Mouse (Mus musculus) midbrain, embryonic 12.5 days (tissue): ENCODE data around the gene Ndst2. TPM values are rescaled to one million over a fixed set of nuclear protein-coding genes. Genes with fewer than 3 reads are reported as not detected.

Experiments used
- ATAC-seq: fragments of 200-750 bp; cut with Nextera tagmentation; 2 replicates; pipeline ENCODE4 v1.8.0; 2017; ENCODE audit warnings: low read depth, moderate TSS enrichment, moderate library complexity; ENCODE audit not compliant: low FRiP score
- H3K27ac ChIP-seq: fragments of 300-500 bp; sonication (generic); replicated peaks from 2 replicates; pipeline ENCODE4 v1.5.1; 2016; ENCODE audit warnings: mild to moderate bottlenecking
- H3K27me3 ChIP-seq: fragments of 300-500 bp; sonication (generic); 2 replicates; pipeline ENCODE4 v1.6.1; 2016; ENCODE audit warnings: mild to moderate bottlenecking
- H3K36me3 ChIP-seq: fragments of 300-500 bp; sonication (generic); 2 replicates; pipeline ENCODE4 v1.6.1; 2016
- H3K4me1 ChIP-seq: fragments of 300-500 bp; sonication (generic); 2 replicates; pipeline ENCODE4 v1.6.1; 2016
- H3K4me2 ChIP-seq: fragments of 300-500 bp; sonication (generic); replicated peaks from 2 replicates; pipeline ENCODE4 v1.6.1; 2016; ENCODE audit warnings: mild to moderate bottlenecking, moderate library complexity
- H3K4me3 ChIP-seq: fragments of 300-500 bp; sonication (generic); 2 replicates; pipeline ENCODE4 v1.5.1; 2016; ENCODE audit warnings: mild to moderate bottlenecking
- H3K9ac ChIP-seq: fragments of 300-500 bp; sonication (generic); replicated peaks from 2 replicates; pipeline ENCODE4 v1.6.1; 2016; ENCODE audit warnings: mild to moderate bottlenecking, moderate library complexity
- H3K9me3 ChIP-seq: fragments of 300-500 bp; sonication (generic); 2 replicates; pipeline ENCODE4 v1.6.1; 2016; ENCODE audit warnings: mild to moderate bottlenecking
- WGBS: fragments of 180-500 bp; shearing (Covaris S2); methylation state at CpG from one replicate; pipeline ENCODE4 v1.1.7; 2016; 5-methylcytosine and 5-hydroxymethylcytosine counted together
- polyA plus RNA-seq: library from polyadenylated mRNA; unstranded; fragments of >200 nt; fragmentation: Nextera tagmentation; extraction: Ambion mirVana; gene quantifications from 2 replicates; pipeline ENCODE4 v1.2.1, GENCODE M21; 2016

Ndst2 gene
- polyA plus RNA-seq, 1 experiment from 2014 or later, result 25.0 TPM

- under 1% methylated on average over 111 of the region's 111 CpGs for WGBS
- Histone ChIP-seq H3K4me3 (peak within 1 kb of the TSS; percentile 90), H3K27me3 (no peaks in the 10 kb centered on the region), H3K36me3 (peaks cover 43% of the 10 kb centered on the region), H3K4me1 (peaks cover 45% of the 10 kb centered on the region), H3K4me2 (peak within 1 kb of the TSS; percentile 87), H3K9ac (peak within 1 kb of the TSS; percentile 91), H3K27ac (peak within 1 kb of the TSS; percentile 97), H3K9me3 (no peaks in the 10 kb centered on the region)
- ATAC-seq, result peak; percentile 94
Observed at GRCm38 (mm10) chr14:20694884-20695760, 39.2 kb downstream of the Ndst2 start, which contains the start of gene Fut11. TSS of gene Fut11 (plus strand) at chr14:20694968.

DNA sequence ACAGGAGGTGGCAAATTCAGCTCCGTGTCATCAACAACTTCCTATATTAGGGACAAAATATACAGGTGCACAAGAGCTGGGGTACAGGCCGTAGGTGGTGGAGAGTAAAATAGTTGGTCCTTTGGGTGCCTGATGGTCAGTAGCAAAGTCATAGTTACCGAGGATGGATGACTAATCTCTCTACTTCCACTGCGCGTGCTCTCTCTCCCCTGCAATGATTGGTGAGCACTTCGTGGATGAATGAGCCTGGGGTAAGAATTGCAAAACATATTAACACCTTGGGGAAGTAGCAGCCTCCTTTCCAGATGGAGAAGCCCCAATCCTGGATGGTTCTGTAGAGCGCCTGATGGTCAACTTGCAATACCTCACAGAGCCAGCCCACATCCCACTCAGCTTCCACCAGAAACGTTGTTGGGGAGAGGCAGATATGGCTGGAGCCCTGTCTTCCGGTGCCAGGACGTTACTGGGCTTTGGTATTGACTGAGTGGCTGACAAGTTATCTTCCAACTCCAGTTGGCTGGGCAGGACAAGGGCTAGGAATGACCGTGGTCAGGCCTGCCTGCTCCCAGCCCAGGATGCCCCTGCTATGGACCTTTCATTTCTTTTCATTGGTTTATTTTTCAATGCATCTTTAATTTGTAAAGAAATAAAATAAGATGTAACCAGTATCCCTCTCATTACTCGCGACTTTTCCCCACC, 40.0 kb downstream of the Ndst2 start:
- Histone ChIP-seq H3K9me3 (no peaks in the 10 kb centered on the region), H3K36me3 (peaks cover 50% of the 10 kb centered on the region), H3K4me1 (peaks cover 40% of the 10 kb centered on the region), H3K27ac (peak overlapping the region; percentile 97), H3K4me3 (peak overlapping the region; percentile 90), H3K27me3 (no peaks in the 10 kb centered on the region), H3K9ac (peak overlapping the region; percentile 91), H3K4me2 (peak overlapping the region; percentile 87)
- ATAC-seq, result peak; percentile 61
- 52% methylated on average over 13 of the region's 13 CpGs for WGBS

DNA sequence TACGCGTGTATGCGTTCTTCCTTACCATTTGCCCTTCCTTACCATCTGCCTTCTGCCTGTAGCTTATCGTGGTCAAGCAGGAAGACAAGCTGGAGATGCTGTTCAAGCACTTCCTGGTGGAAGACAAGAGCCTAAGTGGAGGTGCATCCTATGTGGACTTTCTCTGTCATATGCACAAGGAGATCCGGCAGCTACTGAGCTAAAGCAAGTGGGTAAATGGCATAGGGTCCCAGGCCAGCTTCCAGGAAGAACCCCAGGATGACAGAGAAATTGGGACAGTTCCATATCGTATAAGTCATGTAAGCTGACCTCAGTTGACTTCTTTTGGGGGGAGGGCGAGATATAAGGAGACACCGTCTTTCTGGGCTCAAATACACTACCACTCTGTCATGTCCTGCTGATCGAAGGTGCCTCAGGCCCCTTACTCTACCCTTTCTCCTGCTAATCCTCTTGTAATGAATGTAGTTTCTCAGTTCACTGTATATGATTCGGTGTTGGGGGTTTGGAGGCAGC, 40.7 kb downstream of the Ndst2 start:
- no peak overlapping the region for H3K4me2 ChIP-seq
- peaks cover 57% of the 10 kb centered on the region for H3K36me3 ChIP-seq
- ATAC-seq, result no peak

DNA sequence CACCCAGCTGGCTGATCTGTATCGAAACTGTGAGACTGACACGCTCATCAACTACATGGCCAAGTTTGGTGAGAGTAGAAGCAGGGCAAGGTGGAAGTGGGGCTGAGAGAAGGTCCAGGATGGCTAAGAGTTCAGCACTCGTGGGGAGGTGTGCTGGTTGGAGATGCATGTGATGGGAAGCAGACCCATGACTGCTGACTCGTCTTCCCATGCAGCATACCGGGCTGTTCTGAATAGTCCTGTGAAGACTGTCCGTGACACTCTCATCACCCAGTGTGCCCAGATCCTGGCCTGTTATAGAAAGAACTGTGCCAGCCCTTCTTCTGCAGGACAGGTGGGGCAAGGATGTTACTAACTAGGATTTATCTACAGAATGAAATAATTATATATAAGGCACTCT, 42.6 kb downstream of the Ndst2 start:
- Histone ChIP-seq H3K27ac (no peak overlapping the region), H3K27me3 (no peaks in the 10 kb centered on the region), H3K9ac (no peak overlapping the region), H3K4me1 (peaks cover 20% of the 10 kb centered on the region), H3K36me3 (peaks cover 76% of the 10 kb centered on the region), H3K9me3 (no peaks in the 10 kb centered on the region), H3K4me2 (no peak overlapping the region), H3K4me3 (no peak overlapping the region)
- WGBS, result 95% methylated on average over 6 of the region's 6 CpGs
- no peak for ATAC-seq

More for the DNA sequence above, 40.7 kb downstream of the Ndst2 start:
- no peak overlapping the region for H3K9ac ChIP-seq
- H3K4me3 ChIP-seq, result no peak overlapping the region
- H3K9me3 ChIP-seq, result no peaks in the 10 kb centered on the region
- no peak overlapping the region for H3K27ac ChIP-seq
- H3K4me1 ChIP-seq, result peaks cover 37% of the 10 kb centered on the region
- WGBS, result 95% methylated on average over 10 of the region's 10 CpGs
- H3K27me3 ChIP-seq, result no peaks in the 10 kb centered on the region

DNA sequence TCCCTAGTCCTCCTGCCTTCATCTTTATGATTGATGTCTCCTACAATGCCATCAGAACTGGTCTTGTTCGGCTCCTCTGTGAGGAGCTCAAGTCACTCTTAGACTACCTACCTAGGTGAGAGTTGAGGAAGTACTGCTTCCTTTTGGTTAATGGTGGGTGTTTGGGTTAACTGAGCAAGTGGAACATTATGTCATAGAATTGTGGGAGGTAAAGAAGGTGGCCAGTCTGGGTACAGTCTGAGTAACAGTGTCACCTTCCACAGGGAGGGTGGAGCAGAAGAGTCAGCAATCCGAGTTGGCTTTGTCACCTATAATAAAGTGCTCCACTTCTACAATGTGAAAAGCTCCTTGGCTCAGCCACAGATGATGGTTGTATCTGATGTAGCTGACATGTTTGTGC, 45.4 kb downstream of the Ndst2 start:
- ATAC-seq, result no peak
- Histone ChIP-seq H3K36me3 (peaks cover 99% of the 10 kb centered on the region), H3K4me2 (no peak overlapping the region), H3K27ac (no peak overlapping the region), H3K4me1 (peaks cover 2% of the 10 kb centered on the region; the same call in 1 of the 2 replicates), H3K4me3 (no peak overlapping the region), H3K9me3 (no peaks in the 10 kb centered on the region), H3K27me3 (no peaks in the 10 kb centered on the region), H3K9ac (no peak overlapping the region)
- WGBS, result 92% methylated on average over 2 of the region's 2 CpGs

GRCm38 (mm10) chr14:20686576-20686975, 47.8 kb downstream of the Ndst2 start:
- ATAC-seq, result no peak
- no peak overlapping the region for H3K27ac ChIP-seq
- H3K9me3 ChIP-seq, result no peaks in the 10 kb centered on the region
- 92% methylated on average over 3 of the region's 3 CpGs for WGBS
- no peaks in the 10 kb centered on the region for H3K27me3 ChIP-seq
- H3K36me3 ChIP-seq, result peaks cover 98% of the 10 kb centered on the region
- H3K9ac ChIP-seq, result no peak overlapping the region
- H3K4me2 ChIP-seq, result no peak overlapping the region
- H3K4me3 ChIP-seq, result no peak overlapping the region
- no peaks in the 10 kb centered on the region for H3K4me1 ChIP-seq

DNA sequence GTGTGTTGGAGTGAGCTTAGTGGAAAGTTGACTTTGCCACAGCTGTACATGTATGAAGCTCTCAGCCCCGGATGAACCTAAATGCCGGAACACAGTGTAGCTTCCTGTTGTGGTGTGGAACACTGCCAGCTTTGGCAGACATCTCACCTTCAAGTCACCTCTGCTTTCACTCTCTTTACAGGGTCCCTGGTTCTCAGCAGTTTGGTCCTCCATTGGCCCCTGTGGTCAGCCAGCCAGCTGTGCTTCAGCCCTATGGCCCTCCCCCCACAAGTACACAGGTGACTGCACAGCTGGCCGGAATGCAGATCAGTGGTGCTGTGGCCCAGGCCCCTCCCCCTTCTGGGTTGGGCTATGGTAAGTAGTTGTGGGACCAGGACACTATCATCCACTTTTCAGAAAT, 51.9 kb downstream of the Ndst2 start:
- H3K4me2 ChIP-seq, result no peak overlapping the region
- no peaks in the 10 kb centered on the region for H3K4me1 ChIP-seq
- ATAC-seq, result no peak
- peaks cover 98% of the 10 kb centered on the region for H3K36me3 ChIP-seq
- H3K27ac ChIP-seq, result no peak overlapping the region
- H3K27me3 ChIP-seq, result no peaks in the 10 kb centered on the region
- H3K9ac ChIP-seq, result no peak overlapping the region
- no peaks in the 10 kb centered on the region for H3K9me3 ChIP-seq
- H3K4me3 ChIP-seq, result no peak overlapping the region
- WGBS, result 80% methylated on average over 3 of the region's 3 CpGs

DNA sequence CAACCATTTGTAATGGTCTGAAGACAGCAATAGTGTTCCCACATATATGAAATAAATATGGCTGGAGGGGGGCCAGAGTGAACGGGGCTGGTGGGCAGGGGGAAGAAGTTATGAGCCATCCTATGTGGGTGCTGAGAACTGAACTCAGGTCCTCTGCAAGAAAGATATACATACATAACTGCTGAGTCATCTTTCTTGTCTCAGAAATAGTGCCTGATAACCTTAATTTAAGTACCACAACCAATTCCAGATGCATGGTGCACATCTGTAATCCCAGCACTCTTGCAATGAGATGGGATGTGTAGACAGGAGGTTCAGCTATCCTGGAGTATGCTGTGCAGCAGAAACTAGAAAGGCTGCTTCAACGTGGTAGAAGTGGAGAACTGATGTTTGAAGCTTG, 52.6 kb downstream of the Ndst2 start:
- no peaks in the 10 kb centered on the region for H3K9me3 ChIP-seq
- H3K4me1 ChIP-seq, result no peaks in the 10 kb centered on the region
- WGBS, result 92% methylated on average over 2 of the region's 2 CpGs
- H3K4me2 ChIP-seq, result no peak overlapping the region
- no peak overlapping the region for H3K9ac ChIP-seq
- peaks cover 98% of the 10 kb centered on the region for H3K36me3 ChIP-seq
- H3K4me3 ChIP-seq, result no peak overlapping the region
- H3K27ac ChIP-seq, result no peak overlapping the region
- no peak for ATAC-seq
- no peaks in the 10 kb centered on the region for H3K27me3 ChIP-seq

GRCm38 (mm10) chr14:20677906-20678305, 56.5 kb downstream of the Ndst2 start:
- Histone ChIP-seq H3K4me2 (no peak overlapping the region), H3K27me3 (no peaks in the 10 kb centered on the region), H3K9ac (no peak overlapping the region), H3K4me1 (peaks cover 13% of the 10 kb centered on the region), H3K9me3 (no peaks in the 10 kb centered on the region), H3K36me3 (peaks cover 70% of the 10 kb centered on the region), H3K4me3 (no peak overlapping the region), H3K27ac (no peak overlapping the region)
- WGBS, result 95% methylated on average over 4 of the region's 4 CpGs
- ATAC-seq, result no peak

- peaks cover 2% of the 10 kb centered on the region; the same call in 1 of the 2 replicates for H3K27me3 ChIP-seq
- peak; percentile 97 for ATAC-seq
- peak within 1 kb of the TSS; percentile 84 for H3K27ac ChIP-seq
- H3K9ac ChIP-seq, result peak within 1 kb of the TSS; percentile 86
- WGBS, result 0% methylated on average over 43 of the region's 43 CpGs
- H3K4me1 ChIP-seq, result peaks cover 13% of the 10 kb centered on the region
- peak within 1 kb of the TSS; percentile 73 for H3K4me2 ChIP-seq
- H3K9me3 ChIP-seq, result no peaks in the 10 kb centered on the region
- peak within 1 kb of the TSS; percentile 83 for H3K4me3 ChIP-seq
- H3K36me3 ChIP-seq, result peaks cover 36% of the 10 kb centered on the region
Observed at GRCm38 (mm10) chr14:20674064-20674833, 60.1 kb downstream of the Ndst2 start, which contains the start of gene Sec24c. TSS of gene Sec24c (plus strand) at chr14:20674308.

DNA sequence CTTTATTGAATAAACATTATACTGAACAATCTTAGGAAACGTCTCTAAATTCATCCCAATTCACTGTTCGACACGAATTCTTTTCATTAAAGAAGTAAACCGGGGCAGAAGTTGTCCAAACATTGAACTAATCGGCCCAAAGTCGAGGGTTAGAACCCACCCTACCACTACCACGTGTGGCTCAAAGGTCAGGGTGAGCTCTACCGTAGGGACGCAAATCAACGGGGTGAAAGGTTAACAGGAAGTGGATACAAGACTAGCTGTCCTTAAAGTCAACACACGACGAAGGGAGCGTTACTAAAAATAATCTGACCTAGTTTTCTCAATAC, 60.7 kb downstream of the Ndst2 start:
- peak; percentile 66 for ATAC-seq
- WGBS, result 11% methylated on average over 13 of the region's 13 CpGs
- H3K4me3 ChIP-seq, result peak overlapping the region; percentile 83
- peak overlapping the region; percentile 73 for H3K4me2 ChIP-seq
- H3K9me3 ChIP-seq, result no peaks in the 10 kb centered on the region
- peaks cover 2% of the 10 kb centered on the region; the same call in 1 of the 2 replicates for H3K27me3 ChIP-seq
- peaks cover 13% of the 10 kb centered on the region for H3K4me1 ChIP-seq
- 0 out of 2 replicates have a peak overlapping the region, but pooled peaks have one; percentile 20 for H3K9ac ChIP-seq
- H3K36me3 ChIP-seq, result peaks cover 30% of the 10 kb centered on the region
- no peak overlapping the region; the same call in 1 of the 2 replicates for H3K27ac ChIP-seq
